Mouse (Mus musculus): ENCODE data around the gene Hif3a.

DNA sequence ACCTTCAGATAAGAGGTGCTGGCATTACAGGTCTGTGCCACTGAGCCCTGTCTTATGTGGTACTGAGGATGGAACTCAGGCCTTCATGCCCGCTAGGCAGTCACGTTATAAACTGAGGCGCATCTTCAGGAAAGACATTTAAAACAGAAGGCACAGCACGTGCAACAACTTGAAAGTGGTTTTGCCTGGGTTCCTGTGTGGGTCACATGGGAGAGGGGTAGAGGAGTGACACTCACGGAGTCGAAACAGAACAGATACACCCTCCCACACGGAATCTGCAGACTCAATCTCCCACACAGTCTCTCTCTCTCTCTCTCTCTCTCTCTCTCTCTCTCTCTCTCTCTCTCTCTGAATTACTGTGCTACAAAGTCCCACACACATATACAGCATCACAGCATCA lies 32.0 kb downstream of the Hif3a start:
- TF ChIP-seq CTCF (IDR thresholded peaks at IDR 0.05; ENCODE audit: borderline replicate concordance, control insufficient read depth, extremely low read depth, insufficient read depth, low read length, poor library complexity) (no peak), POLR2A (IDR thresholded peaks at IDR 0.05; ENCODE audit: control insufficient read depth, extremely low read depth, insufficient read depth, low read length, poor library complexity) (no peak)
